Mouse (Mus musculus): ENCODE measurements around the gene Gm19345.

- TF ChIP-seq MYOG (IDR thresholded peaks at IDR 0.05; ENCODE audit: control insufficient read depth in 1 of 3, insufficient read depth in 1 of 3, insufficient read length in 2 of 3, low read depth in 2 of 3) (no peak), POLR2A (IDR thresholded peaks at IDR 0.05; ENCODE audit: insufficient read length, low read depth) (no peak), TCF12 (IDR thresholded peaks at IDR 0.05; ENCODE audit: insufficient read depth, poor library complexity, severe bottlenecking) (no peak), CEBPB (IDR thresholded peaks at IDR 0.05; ENCODE audit: insufficient read depth, poor library complexity, severe bottlenecking) (no peak), E2F4 (IDR thresholded peaks at IDR 0.05; ENCODE audit: insufficient read depth) (no peak), MAX (IDR thresholded peaks at IDR 0.05; ENCODE audit: low read depth) (no peak), USF1 (IDR thresholded peaks at IDR 0.05; ENCODE audit: low read depth) (peak; percentile 42), POLR2AphosphoS2 (IDR thresholded peaks at IDR 0.05; ENCODE audit: insufficient read length, low read depth) (no peak), TCF3 (IDR thresholded peaks at IDR 0.05; ENCODE audit: insufficient read length, low read depth) (no peak), SRF (IDR thresholded peaks at IDR 0.05; ENCODE audit: control insufficient read depth, insufficient read length, low read depth) (no peak), MYOD1 (IDR thresholded peaks at IDR 0.05; ENCODE audit: control insufficient read depth in 1 of 3, insufficient read length in 2 of 3, low read depth in 2 of 3) (no peak)
These were observed 24.3 kb downstream of the Gm19345 start for GRCm38 (mm10) chr7:19875948-19876682.

Measured in myocyte (in vitro differentiated cells).